Mouse (Mus musculus) MEL (cell line): Measurements from ENCODE around the gene Fscn2. TPM values are rescaled to one million over a fixed set of nuclear protein-coding genes. Genes with fewer than 3 reads are reported as not detected.

ENCODE experiments used
- DNase-seq: peaks from one replicate; pipeline ENCODE4 v3.0.0; 2011; ENCODE audit warnings: low read depth, low spot score
- H3K27ac ChIP-seq: 2 replicates; pipeline ENCODE4 v1.5.1; 2012; ENCODE audit warnings: low read depth, mild to moderate bottlenecking, control low read depth, low read length, moderate library complexity; ENCODE audit not compliant: control insufficient read depth
- H3K27me3 ChIP-seq, 2 experiments: fragments of 150-350 bp in 1 of 2; sonication (generic) in 1 of 2; 2 replicates each; pipeline ENCODE4 v1.6.1; 2012; ENCODE audit warnings: low read length in 2 of 2, mild to moderate bottlenecking in 2 of 2, improper control_type of control experiment in 1 of 2, moderate library complexity in 1 of 2; ENCODE audit not compliant: insufficient read depth in 2 of 2, control insufficient read depth in 1 of 2
- H3K36me3 ChIP-seq, 2 experiments: 2 replicates each; pipeline ENCODE4 v1.6.1; 2012 to 2014; ENCODE audit warnings: low read length in 2 of 2, improper control_type of control experiment in 1 of 2, inconsistent platforms in 1 of 2, mild to moderate bottlenecking in 1 of 2; ENCODE audit not compliant: insufficient read depth in 2 of 2, control insufficient read depth in 1 of 2
- H3K4me1 ChIP-seq, 2 experiments: fragments of 150-350 bp in 1 of 2; sonication (generic) in 1 of 2; 2 replicates each; pipeline ENCODE4 v1.6.1; 2012; ENCODE audit warnings: low read length in 2 of 2, improper control_type of control experiment in 1 of 2, mild to moderate bottlenecking in 1 of 2; ENCODE audit not compliant: insufficient read depth in 2 of 2, control insufficient read depth in 1 of 2
- H3K4me3 ChIP-seq, 2 experiments: fragments of 150-350 bp in 1 of 2; sonication (generic) in 1 of 2; 2 replicates each; pipeline ENCODE4 v1.5.1; 2012; ENCODE audit warnings: low read depth in 2 of 2, low read length in 2 of 2, mild to moderate bottlenecking in 2 of 2, moderate library complexity in 2 of 2, control low read depth in 1 of 2, improper control_type of control experiment in 1 of 2; ENCODE audit not compliant: control insufficient read depth in 1 of 2, insufficient read depth in 1 of 2
- H3K79me2 ChIP-seq: 2 replicates; pipeline ENCODE4 v1.6.1; 2012; ENCODE audit warnings: mild to moderate bottlenecking, low read length, moderate library complexity; ENCODE audit not compliant: control insufficient read depth, poor library complexity, insufficient read depth
- H3K9ac ChIP-seq: 2 replicates; pipeline ENCODE4 v1.6.1; 2012; ENCODE audit warnings: low read depth, mild to moderate bottlenecking, control low read depth, low read length, moderate library complexity; ENCODE audit not compliant: control insufficient read depth, poor library complexity, severe bottlenecking
- H3K9me3 ChIP-seq: fragments of 150-350 bp; sonication (generic); replicated peaks from 2 replicates; pipeline ENCODE4 v1.6.1; 2012; ENCODE audit warnings: mild to moderate bottlenecking, low read length, improper control_type of control experiment, moderate library complexity; ENCODE audit not compliant: insufficient read depth
- BHLHE40 ChIP-seq: IDR thresholded peaks from 2 replicates; pipeline ENCODE4 v1.6.1; 2012; ENCODE audit warnings: low read depth, mild to moderate bottlenecking, inconsistent platforms, low read length, improper control_type of control experiment, borderline replicate concordance
- CHD1 ChIP-seq: IDR thresholded peaks from 2 replicates; pipeline ENCODE4 v1.6.1; 2012; ENCODE audit warnings: low read depth, mild to moderate bottlenecking, inconsistent platforms, low read length, improper control_type of control experiment
- CHD2 ChIP-seq: IDR thresholded peaks from 2 replicates; pipeline ENCODE4 v1.6.1; 2011; ENCODE audit warnings: low read length, improper control_type of control experiment
- CTCF ChIP-seq, 3 experiments: IDR thresholded peaks in 2 of 3; conservative IDR thresholded peaks in 1 of 3; 2 replicates each; pipeline ENCODE4 v1.5.1; 2011 to 2012; ENCODE audit warnings: low read length in 3 of 3, low read depth in 2 of 3, mild to moderate bottlenecking in 2 of 3, improper control_type of control experiment in 1 of 3, inconsistent platforms in 1 of 3, mixed read lengths in 1 of 3, moderate library complexity in 1 of 3; ENCODE audit not compliant: control insufficient read depth in 1 of 3, insufficient read depth in 1 of 3, poor library complexity in 1 of 3, severe bottlenecking in 1 of 3
- E2F4 ChIP-seq: IDR thresholded peaks from 2 replicates; pipeline ENCODE4 v1.6.1; 2011; ENCODE audit warnings: low read depth, low read length, improper control_type of control experiment, borderline replicate concordance
- ELF1 ChIP-seq: IDR thresholded peaks from 2 replicates; pipeline ENCODE4 v1.6.1; 2014; ENCODE audit warnings: low read depth, mild to moderate bottlenecking, inconsistent platforms, low read length, improper control_type of control experiment, moderate library complexity
- EP300 ChIP-seq, 2 experiments: IDR thresholded peaks; 2 replicates each; pipeline ENCODE4 v1.6.1; 2011; ENCODE audit warnings: improper control_type of control experiment in 2 of 2, low read length in 2 of 2, low read depth in 1 of 2, mild to moderate bottlenecking in 1 of 2
- ETS1 ChIP-seq: IDR thresholded peaks from 2 replicates; pipeline ENCODE4 v1.6.1; 2012; ENCODE audit warnings: low read depth, mild to moderate bottlenecking, inconsistent platforms, low read length, improper control_type of control experiment, moderate library complexity
- GABPA ChIP-seq: IDR thresholded peaks from 2 replicates; pipeline ENCODE4 v1.6.1; 2012; ENCODE audit warnings: low read depth, mild to moderate bottlenecking, inconsistent platforms, low read length, improper control_type of control experiment, moderate library complexity
- GATA1 ChIP-seq: IDR thresholded peaks from 2 replicates; pipeline ENCODE4 v1.6.1; 2011; ENCODE audit warnings: low read depth, low read length, improper control_type of control experiment
- HCFC1 ChIP-seq: IDR thresholded peaks from 2 replicates; pipeline ENCODE4 v1.6.1; 2012; ENCODE audit warnings: low read depth, mild to moderate bottlenecking, inconsistent platforms, low read length, improper control_type of control experiment, moderate library complexity
- JUND ChIP-seq: IDR thresholded peaks from 2 replicates; pipeline ENCODE4 v1.6.1; 2011; ENCODE audit warnings: low read depth, mild to moderate bottlenecking, improper control_type of control experiment, low read length
- MAFK ChIP-seq: IDR thresholded peaks from 2 replicates; pipeline ENCODE4 v1.6.1; 2011; ENCODE audit warnings: low read depth, mild to moderate bottlenecking, low read length, improper control_type of control experiment, borderline replicate concordance
- MAX ChIP-seq: IDR thresholded peaks from 2 replicates; pipeline ENCODE4 v1.6.1; 2011; ENCODE audit warnings: low read length, improper control_type of control experiment
- MAZ ChIP-seq: IDR thresholded peaks from 2 replicates; pipeline ENCODE4 v1.6.1; 2012; ENCODE audit warnings: low read depth, mild to moderate bottlenecking, inconsistent platforms, low read length, improper control_type of control experiment
- MEF2A ChIP-seq: IDR thresholded peaks from 2 replicates; pipeline ENCODE4 v1.6.1; 2014; ENCODE audit warnings: low read depth, mild to moderate bottlenecking, inconsistent platforms, low read length, improper control_type of control experiment; ENCODE audit not compliant: poor library complexity, insufficient replicate concordance, severe bottlenecking; ENCODE audit errors: extremely low read depth
- MXI1 ChIP-seq: IDR thresholded peaks from 2 replicates; pipeline ENCODE4 v1.6.1; 2011; ENCODE audit warnings: mild to moderate bottlenecking, low read depth, low read length, improper control_type of control experiment
- MYB ChIP-seq: IDR thresholded peaks from 2 replicates; pipeline ENCODE4 v1.6.1; 2011; ENCODE audit warnings: mild to moderate bottlenecking, low read depth, low read length, improper control_type of control experiment
- MYC ChIP-seq: IDR thresholded peaks from 2 replicates; pipeline ENCODE4 v1.6.1; 2011; ENCODE audit warnings: low read depth, mild to moderate bottlenecking, low read length, improper control_type of control experiment, moderate library complexity
- NRF1 ChIP-seq: IDR thresholded peaks from 2 replicates; pipeline ENCODE4 v1.6.1; 2014; ENCODE audit warnings: low read depth, mild to moderate bottlenecking, inconsistent platforms, low read length, improper control_type of control experiment, moderate library complexity; ENCODE audit not compliant: poor library complexity, insufficient read depth, severe bottlenecking
- POLR2A ChIP-seq, 2 experiments: IDR thresholded peaks; 2 replicates each; pipeline ENCODE4 v1.6.1; 2011 to 2012; ENCODE audit warnings: low read length in 2 of 2, mild to moderate bottlenecking in 2 of 2, control low read depth in 1 of 2, improper control_type of control experiment in 1 of 2, low read depth in 1 of 2, moderate library complexity in 1 of 2; ENCODE audit not compliant: control insufficient read depth in 1 of 2, insufficient read depth in 1 of 2, poor library complexity in 1 of 2
- POLR2AphosphoS2 ChIP-seq: IDR thresholded peaks from 2 replicates; pipeline ENCODE4 v1.6.1; 2011; ENCODE audit warnings: low read length, improper control_type of control experiment
- POLR2AphosphoS5 ChIP-seq: IDR thresholded peaks from 2 replicates; pipeline ENCODE4 v1.6.1; 2012; ENCODE audit warnings: low read depth, borderline replicate concordance, mild to moderate bottlenecking, inconsistent platforms, low read length, moderate library complexity, mixed read lengths
- RAD21 ChIP-seq: IDR thresholded peaks from 2 replicates; pipeline ENCODE4 v1.6.1; 2011; ENCODE audit warnings: mild to moderate bottlenecking, low read depth, low read length, improper control_type of control experiment
- RCOR1 ChIP-seq: IDR thresholded peaks from 2 replicates; pipeline ENCODE4 v1.6.1; 2012; ENCODE audit warnings: low read depth, mild to moderate bottlenecking, inconsistent platforms, low read length, improper control_type of control experiment
- SMC3 ChIP-seq: IDR thresholded peaks from 2 replicates; pipeline ENCODE4 v1.6.1; 2011; ENCODE audit warnings: low read depth, low read length, improper control_type of control experiment
- TAL1 ChIP-seq: IDR thresholded peaks from 2 replicates; pipeline ENCODE4 v1.6.1; 2012; ENCODE audit warnings: mild to moderate bottlenecking, inconsistent platforms, low read length, moderate library complexity, mixed read lengths
- TCF12 ChIP-seq: IDR thresholded peaks from 2 replicates; pipeline ENCODE4 v1.6.1; 2014; ENCODE audit warnings: low read depth, mild to moderate bottlenecking, inconsistent platforms, low read length, improper control_type of control experiment, moderate library complexity
- USF1 ChIP-seq: IDR thresholded peaks from 2 replicates; pipeline ENCODE4 v1.6.1; 2014; ENCODE audit warnings: low read depth, mild to moderate bottlenecking, inconsistent platforms, low read length, improper control_type of control experiment, moderate library complexity
- ZMIZ1 ChIP-seq: IDR thresholded peaks from 2 replicates; pipeline ENCODE4 v1.6.1; 2012; ENCODE audit warnings: low read depth, mild to moderate bottlenecking, inconsistent platforms, low read length, improper control_type of control experiment, moderate library complexity
- polyA plus RNA-seq, 2 experiments: library from polyadenylated mRNA; stranded (reverse) in 1 of 2; unstranded in 1 of 2; fragments of >175 nt in 1 of 2; fragments of >200 nt in 1 of 2; gene quantifications; 2 replicates each; pipeline versions ENCODE4 v1.2.1 to v1.2.4; 2012; ENCODE audit warnings: low replicate concordance in 2 of 2, low read depth in 1 of 2; ENCODE audit not compliant: insufficient read length in 2 of 2, insufficient read depth in 1 of 2, missing spikeins in 1 of 2
- total RNA-seq: library from RNA; depleted of rRNA; stranded (reverse); fragments of 300-350 nt; gene quantifications from 2 replicates; pipeline ENCODE4 v1.2.3, GENCODE M21; 2012

The Fscn2 gene
- total and polyA plus RNA-seq, 3 experiments, result 0.61 to 0.62 TPM; not detected in 1

DNA sequence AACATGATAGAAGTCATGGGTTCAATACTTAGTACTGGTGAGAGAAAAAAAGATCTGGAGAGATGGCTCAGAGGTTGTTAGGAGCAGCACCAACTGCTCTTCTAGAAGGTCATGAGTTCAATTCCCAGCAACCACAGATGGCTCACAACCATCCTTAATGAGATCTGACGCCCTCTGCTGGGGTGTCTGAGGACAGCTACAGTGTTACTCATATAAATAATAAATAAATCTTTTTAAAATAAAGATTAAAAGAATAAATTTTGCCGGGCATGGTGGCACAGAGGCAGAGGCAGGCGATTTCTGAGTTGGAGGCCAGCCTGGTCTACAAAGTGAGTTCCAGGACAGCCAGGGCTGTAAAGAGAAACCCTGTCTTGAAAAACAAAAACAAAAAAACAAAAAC is 22.5 kb upstream of the Fscn2 start:
- Histone ChIP-seq H3K36me3 (peaks cover 0 to 6% of the 10 kb centered on the region in 2 experiments; a peak in 2 of 4 replicates), H3K79me2 (no peaks in the 10 kb centered on the region), H3K9me3 (no peaks in the 10 kb centered on the region), H3K27ac (no peak overlapping the region), H3K4me3 (no peak overlapping the region), H3K9ac (no peak overlapping the region), H3K27me3 (no peaks in the 10 kb centered on the region), H3K4me1 (peaks cover 3 to 12% of the 10 kb centered on the region in 2 experiments; a peak in 3 of 4 replicates)
- no peak for TF ChIP-seq TCF12
- TF ChIP-seq POLR2AphosphoS2, result no peak
- peak in 1 of 3 experiments; percentile 27; a peak in 1 of 6 replicates for TF ChIP-seq CTCF (IDR thresholded peaks at IDR 0.05 in 2 of 3, conservative IDR thresholded peaks at IDR 0.05 in 1 of 3; ENCODE audit: control insufficient read depth in 1 of 3, insufficient read depth in 1 of 3, low read depth in 2 of 3, low read length in 3 of 3, poor library complexity in 1 of 3, severe bottlenecking in 1 of 3)
- no peak for TF ChIP-seq POLR2AphosphoS5
- no peak for DNase-seq

DNA sequence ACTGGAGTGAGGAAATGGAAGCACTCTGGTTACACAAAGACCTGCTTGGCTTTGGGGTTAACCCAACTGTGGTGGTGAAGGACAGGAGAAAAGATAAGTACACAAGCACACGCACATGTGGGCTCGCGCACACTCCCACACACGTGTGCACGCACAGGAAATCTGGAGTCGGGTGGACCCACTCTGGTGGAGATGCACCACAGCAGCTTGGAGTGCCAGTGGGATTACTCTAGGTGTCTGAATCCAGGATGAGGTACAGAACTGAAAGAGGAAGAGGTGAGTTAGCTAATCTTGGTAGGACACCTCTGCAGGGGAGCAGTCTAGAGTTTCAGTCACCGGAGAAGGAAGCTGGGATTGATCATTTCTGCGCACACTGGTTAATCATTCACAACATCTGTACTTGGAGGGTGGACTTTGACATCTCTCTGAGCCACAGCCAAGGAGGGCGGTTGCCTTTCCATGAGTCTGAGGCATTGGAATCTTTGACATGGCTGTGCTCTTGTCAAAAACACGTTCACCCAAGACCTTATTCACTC is 21.3 kb upstream of the Fscn2 start:
- Histone ChIP-seq H3K36me3 (peaks cover 0 to 6% of the 10 kb centered on the region in 2 experiments; a peak in 2 of 4 replicates), H3K9me3 (no peaks in the 10 kb centered on the region), H3K27ac (0 out of 2 replicates have a peak overlapping the region, but pooled peaks have one; percentile 36), H3K4me3 (no peak overlapping the region), H3K27me3 (no peaks in the 10 kb centered on the region), H3K9ac (no peak overlapping the region), H3K4me1 (peaks cover 3 to 12% of the 10 kb centered on the region in 2 experiments; a peak in 3 of 4 replicates), H3K79me2 (no peaks in the 10 kb centered on the region)
- peak; percentile 94 for DNase-seq
- no peak for TF ChIP-seq CHD2
- TF ChIP-seq USF1, result no peak
- no peak; the same call in 1 of the 2 replicates for TF ChIP-seq MAFK
- TF ChIP-seq MAX, result peak; percentile 33; the same call in 1 of the 2 replicates
- TF ChIP-seq GABPA, result no peak
- TF ChIP-seq TCF12, result peak; percentile 86
- no peak for TF ChIP-seq HCFC1
- no peak for TF ChIP-seq NRF1
- no peak for TF ChIP-seq RAD21
- peak; percentile 90 to 91 for TF ChIP-seq EP300 (IDR thresholded peaks at IDR 0.05; ENCODE audit: low read depth in 1 of 2, low read length in 2 of 2)
- TF ChIP-seq ZMIZ1, result no peak
- TF ChIP-seq CTCF (IDR thresholded peaks at IDR 0.05 in 2 of 3, conservative IDR thresholded peaks at IDR 0.05 in 1 of 3; ENCODE audit: control insufficient read depth in 1 of 3, insufficient read depth in 1 of 3, low read depth in 2 of 3, low read length in 3 of 3, poor library complexity in 1 of 3, severe bottlenecking in 1 of 3), result no peak
- no peak for TF ChIP-seq CHD1
- TF ChIP-seq JUND, result 0 out of 2 replicates have a peak, but pooled peaks have one; percentile 52
- TF ChIP-seq BHLHE40, result peak; percentile 35; the same call in 1 of the 2 replicates
- peak; percentile 64; the same call in 1 of the 2 replicates for TF ChIP-seq MYC
- TF ChIP-seq POLR2A (IDR thresholded peaks at IDR 0.05; ENCODE audit: control insufficient read depth in 1 of 2, insufficient read depth in 1 of 2, low read depth in 1 of 2, low read length in 2 of 2, poor library complexity in 1 of 2), result no peak
- TF ChIP-seq TAL1, result peak; percentile 95
- no peak for TF ChIP-seq MYB
- TF ChIP-seq RCOR1, result peak; percentile 89
- peak; percentile 46; the same call in 1 of the 2 replicates for TF ChIP-seq MAZ
- TF ChIP-seq ELF1, result no peak
- TF ChIP-seq E2F4, result no peak
- peak; percentile 66; the same call in 1 of the 2 replicates for TF ChIP-seq MXI1
- TF ChIP-seq SMC3, result no peak; the same call in 1 of the 2 replicates
- no peak for TF ChIP-seq MEF2A
- 0 out of 2 replicates have a peak, but pooled peaks have one; percentile 62 for TF ChIP-seq ETS1
- TF ChIP-seq GATA1, result peak; percentile 84
